Mouse (Mus musculus): ENCODE data around the gene Dcun1d5. TPM values are rescaled to one million over a fixed set of nuclear protein-coding genes. Genes with fewer than 3 reads are reported as not detected.

Dcun1d5 gene
- total and polyA plus RNA-seq, 3 experiments = 187 to 242 TPM; not detected in 1

- no peaks in the 10 kb centered on the region for H3K79me2 ChIP-seq (ENCODE audit: control insufficient read depth, insufficient read depth, low read length, poor library complexity)
- H3K27me3 ChIP-seq (ENCODE audit: control insufficient read depth in 1 of 2, insufficient read depth in 2 of 2, low read length in 2 of 2) = no peaks in the 10 kb centered on the region
- H3K27ac ChIP-seq (ENCODE audit: control insufficient read depth, low read depth, low read length) = no peak overlapping the region
- peaks cover under 1 to 1% of the 10 kb centered on the region in 2 experiments; a peak in 3 of 4 replicates for H3K4me1 ChIP-seq (ENCODE audit: control insufficient read depth in 1 of 2, insufficient read depth in 2 of 2, low read length in 2 of 2)
- H3K36me3 ChIP-seq (ENCODE audit: control insufficient read depth in 1 of 2, insufficient read depth in 2 of 2, low read length in 2 of 2) = peaks cover 0 to 6% of the 10 kb centered on the region in 2 experiments; a peak in 3 of 4 replicates
- no peak overlapping the region for H3K9ac ChIP-seq (ENCODE audit: control insufficient read depth, low read depth, low read length, poor library complexity, severe bottlenecking)
- no peak overlapping the region for H3K4me3 ChIP-seq (ENCODE audit: control insufficient read depth in 1 of 2, insufficient read depth in 1 of 2, low read depth in 2 of 2, low read length in 2 of 2)
- TF ChIP-seq ETS1 (IDR thresholded peaks at IDR 0.05; ENCODE audit: low read depth, low read length) = no peak
- H3K9me3 ChIP-seq (replicated peaks; ENCODE audit: insufficient read depth, low read length) = no peaks in the 10 kb centered on the region
- no peak for DNase-seq (ENCODE audit: low read depth, low spot score)
These were observed 24.6 kb upstream of the Dcun1d5 start for GRCm38 (mm10) chr9:7159718-7160117.

GRCm38 (mm10) chr9:7160688-7161087, 23.6 kb upstream of the Dcun1d5 start:
- Histone ChIP-seq H3K4me3 (ENCODE audit: control insufficient read depth in 1 of 2, insufficient read depth in 1 of 2, low read depth in 2 of 2, low read length in 2 of 2) (no peak overlapping the region), H3K36me3 (ENCODE audit: control insufficient read depth in 1 of 2, insufficient read depth in 2 of 2, low read length in 2 of 2) (no peaks in the 10 kb centered on the region; a peak in 1 of 4 replicates), H3K9me3 (replicated peaks; ENCODE audit: insufficient read depth, low read length) (no peaks in the 10 kb centered on the region), H3K27me3 (ENCODE audit: control insufficient read depth in 1 of 2, insufficient read depth in 2 of 2, low read length in 2 of 2) (no peaks in the 10 kb centered on the region), H3K9ac (ENCODE audit: control insufficient read depth, low read depth, low read length, poor library complexity, severe bottlenecking) (no peak overlapping the region), H3K4me1 (ENCODE audit: control insufficient read depth in 1 of 2, insufficient read depth in 2 of 2, low read length in 2 of 2) (no peaks in the 10 kb centered on the region; a peak in 1 of 4 replicates), H3K79me2 (ENCODE audit: control insufficient read depth, insufficient read depth, low read length, poor library complexity) (no peaks in the 10 kb centered on the region), H3K27ac (ENCODE audit: control insufficient read depth, low read depth, low read length) (no peak overlapping the region)
- TF ChIP-seq TCF12 (IDR thresholded peaks at IDR 0.05; ENCODE audit: low read depth, low read length) (no peak), MYB (IDR thresholded peaks at IDR 0.05; ENCODE audit: low read depth, low read length) (no peak), POLR2AphosphoS5 (IDR thresholded peaks at IDR 0.05; ENCODE audit: borderline replicate concordance, low read depth, low read length) (no peak), GABPA (IDR thresholded peaks at IDR 0.05; ENCODE audit: low read depth, low read length) (no peak), POLR2A (IDR thresholded peaks at IDR 0.05; ENCODE audit: control insufficient read depth in 1 of 2, insufficient read depth in 1 of 2, low read depth in 1 of 2, low read length in 2 of 2, poor library complexity in 1 of 2) (no peak), KAT2A (conservative IDR thresholded peaks at IDR 0.05; ENCODE audit: low read depth, low read length) (no peak)
- no peak for DNase-seq (ENCODE audit: low read depth, low spot score)

GRCm38 (mm10) chr9:7167339-7167998, 16.9 kb upstream of the Dcun1d5 start:
- H3K27me3 ChIP-seq (ENCODE audit: control insufficient read depth in 1 of 2, insufficient read depth in 2 of 2, low read length in 2 of 2) = no peaks in the 10 kb centered on the region
- peak overlapping the region; percentile 3 to 32; a peak in 3 of 4 replicates for H3K4me3 ChIP-seq (ENCODE audit: control insufficient read depth in 1 of 2, insufficient read depth in 1 of 2, low read depth in 2 of 2, low read length in 2 of 2)
- H3K79me2 ChIP-seq (ENCODE audit: control insufficient read depth, insufficient read depth, low read length, poor library complexity) = no peaks in the 10 kb centered on the region
- H3K4me1 ChIP-seq (ENCODE audit: control insufficient read depth in 1 of 2, insufficient read depth in 2 of 2, low read length in 2 of 2) = peaks cover 2 to 11% of the 10 kb centered on the region in 2 experiments; a peak in 3 of 4 replicates
- peak; percentile 89 for DNase-seq (ENCODE audit: low read depth, low spot score)
- peaks cover 0 to 16% of the 10 kb centered on the region in 2 experiments; a peak in 2 of 4 replicates for H3K36me3 ChIP-seq (ENCODE audit: control insufficient read depth in 1 of 2, insufficient read depth in 2 of 2, low read length in 2 of 2)
- no peaks in the 10 kb centered on the region for H3K9me3 ChIP-seq (replicated peaks; ENCODE audit: insufficient read depth, low read length)
- H3K27ac ChIP-seq (ENCODE audit: control insufficient read depth, low read depth, low read length) = peak overlapping the region; percentile 46
- H3K9ac ChIP-seq (ENCODE audit: control insufficient read depth, low read depth, low read length, poor library complexity, severe bottlenecking) = no peak overlapping the region
- peak; percentile 25; the same call in 1 of the 2 replicates for TF ChIP-seq MEF2A (IDR thresholded peaks at IDR 0.05; ENCODE audit: extremely low read depth, insufficient replicate concordance, low read depth, low read length, poor library complexity, severe bottlenecking)
- no peak for TF ChIP-seq KAT2A (conservative IDR thresholded peaks at IDR 0.05; ENCODE audit: low read depth, low read length)
- TF ChIP-seq MXI1 (IDR thresholded peaks at IDR 0.05; ENCODE audit: low read depth, low read length) = peak; percentile 61; the same call in 1 of the 2 replicates
- peak; percentile 89 for TF ChIP-seq TAL1 (IDR thresholded peaks at IDR 0.05; ENCODE audit: low read length)
- peak; percentile 69; the same call in 1 of the 2 replicates for TF ChIP-seq BHLHE40 (IDR thresholded peaks at IDR 0.05; ENCODE audit: borderline replicate concordance, low read depth, low read length)
- TF ChIP-seq RAD21 (IDR thresholded peaks at IDR 0.05; ENCODE audit: low read depth, low read length) = no peak
- no peak for TF ChIP-seq ZNF384 (IDR thresholded peaks at IDR 0.05; ENCODE audit: low read depth, low read length)
- peak; percentile 98 for TF ChIP-seq RCOR1 (IDR thresholded peaks at IDR 0.05; ENCODE audit: low read depth, low read length)
- TF ChIP-seq TCF12 (IDR thresholded peaks at IDR 0.05; ENCODE audit: low read depth, low read length) = peak; percentile 100
- peak; percentile 25; the same call in 1 of the 2 replicates for TF ChIP-seq USF1 (IDR thresholded peaks at IDR 0.05; ENCODE audit: low read depth, low read length)
- peak; percentile 29; the same call in 1 of the 2 replicates for TF ChIP-seq TBP (IDR thresholded peaks at IDR 0.05; ENCODE audit: low read depth, low read length)
- no peak for TF ChIP-seq JUND (IDR thresholded peaks at IDR 0.05; ENCODE audit: low read depth, low read length)
- 0 out of 2 replicates have a peak, but pooled peaks have one; percentile 9 for TF ChIP-seq ELF1 (IDR thresholded peaks at IDR 0.05; ENCODE audit: low read depth, low read length)
- TF ChIP-seq EP300 (IDR thresholded peaks at IDR 0.05; ENCODE audit: low read depth in 1 of 2, low read length in 2 of 2) = peak; percentile 93 to 98
- no peak for TF ChIP-seq ZMIZ1 (IDR thresholded peaks at IDR 0.05; ENCODE audit: low read depth, low read length)
- TF ChIP-seq GATA1 (IDR thresholded peaks at IDR 0.05; ENCODE audit: low read depth, low read length) = peak; percentile 99
- no peak for TF ChIP-seq UBTF (IDR thresholded peaks at IDR 0.05; ENCODE audit: borderline replicate concordance, insufficient read depth, low read depth, low read length)
- peak; percentile 98 for TF ChIP-seq ETS1 (IDR thresholded peaks at IDR 0.05; ENCODE audit: low read depth, low read length)
- peak; percentile 70; the same call in 1 of the 2 replicates for TF ChIP-seq MYC (IDR thresholded peaks at IDR 0.05; ENCODE audit: low read depth, low read length)

All from MEL (cell line).